Comparison of ENCODE assay signal across 9 mouse cellular contexts in the genomic region with DNA sequence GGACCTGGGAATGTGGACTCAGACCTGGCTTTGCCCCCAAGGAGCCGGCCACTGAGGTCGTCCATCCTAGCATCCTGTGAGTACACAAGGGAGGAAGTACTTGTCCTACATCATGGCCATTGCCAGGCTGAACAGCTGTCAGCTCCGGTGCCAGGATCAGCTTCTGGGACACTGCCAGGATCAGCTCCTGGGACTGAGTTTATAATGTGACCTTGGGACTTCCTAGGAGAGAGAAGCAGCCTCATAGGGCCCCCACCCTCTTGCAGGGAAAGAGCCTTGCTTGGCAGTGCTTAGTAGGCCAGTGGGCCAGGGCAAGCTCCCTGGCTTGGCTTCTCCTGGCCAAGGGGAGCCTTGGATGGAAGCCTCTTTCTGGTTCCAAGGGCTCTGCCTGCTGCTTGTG.
DNase-seq lines count a peak whose midpoint lies in the region; ATAC-seq and TF ChIP-seq lines count a peak whose summit lies in the region.
"Had no signal": no experiment of that assay in that cellular context is flagged by ENCODE, and none has a peak within 500 bp of the region (broad histone marks: within the 10 kb centered on the region; RNA-seq: fewer than 3 reads in every experiment).

No protein-coding gene starts in this region.

- ATAC-seq in liver, embryonic 11.5 days (replicated peaks; ENCODE audit: low FRiP score): no peak
- ATAC-seq in liver, postnatal 0 days: no peak
- no peak for ATAC-seq in stomach, embryonic 15.5 days (ENCODE audit: insufficient read depth, low FRiP score, low read depth)

- no peak for TF ChIP-seq CTCF in liver, postnatal 0 days (IDR thresholded peaks at IDR 0.05; ENCODE audit: low read depth)

- H3K9ac ChIP-seq in liver, embryonic 11.5 days (ENCODE audit: low read depth, low read length): no peak overlapping the region
- H3K9ac ChIP-seq in liver, postnatal 0 days (replicated peaks): no peak overlapping the region
- H3K9ac ChIP-seq in stomach, embryonic 15.5 days: no peak overlapping the region

- H3K4me1 ChIP-seq in liver, embryonic 11.5 days (replicated peaks; ENCODE audit: control insufficient read depth, insufficient read depth, low read length): no peaks in the 10 kb centered on the region; the same call in 1 of the 2 replicates
- no peaks in the 10 kb centered on the region for H3K4me1 ChIP-seq in liver, postnatal 0 days (ENCODE audit: insufficient read depth)
- H3K4me1 ChIP-seq in stomach, embryonic 15.5 days: peaks cover 36% of the 10 kb centered on the region

- H3K36me3 ChIP-seq in liver, embryonic 11.5 days (ENCODE audit: control insufficient read depth, insufficient read depth, low read length): peaks cover 3% of the 10 kb centered on the region; the same call in 1 of the 2 replicates
- H3K36me3 ChIP-seq in liver, postnatal 0 days (replicated peaks; ENCODE audit: insufficient read depth, low read length): no peaks in the 10 kb centered on the region
- peaks cover 9% of the 10 kb centered on the region; the same call in 1 of the 2 replicates for H3K36me3 ChIP-seq in stomach, embryonic 15.5 days

- WGBS in liver, embryonic 11.5 days: 71% methylated on average over 3 of the region's 3 CpGs
- WGBS in liver, postnatal 0 days (ENCODE audit: insufficient replicate concordance): 58% methylated on average over 3 of the region's 3 CpGs
- WGBS in stomach, embryonic 15.5 days: 57% methylated on average over 3 of the region's 3 CpGs

- H3K27ac ChIP-seq in liver, embryonic 11.5 days (ENCODE audit: low read depth, low read length): peak overlapping the region; percentile 38; the same call in 1 of the 2 replicates
- no peak overlapping the region for H3K27ac ChIP-seq in liver, postnatal 0 days (ENCODE audit: low read depth)
- H3K27ac ChIP-seq in stomach, embryonic 15.5 days: peak overlapping the region; percentile 77; the same call in 1 of the 2 replicates

- DNase-seq in liver, embryonic 11.5 days (ENCODE audit: low spot score): no peak
- DNase-seq in liver, postnatal 0 days: no peak
- DNase-seq in cerebellum, adult 9-11 months: peak; percentile 44
- peak; percentile 79 for DNase-seq in heart, postnatal 4 days
- no peak for DNase-seq in right cerebral cortex, postnatal 36 days (ENCODE audit: low spot score in 2 of 2)
- DNase-seq in right cerebral cortex, adult 18-20 months: no peak
- no peak for DNase-seq in spleen, postnatal 14 days (ENCODE audit: low spot score in 2 of 2)

- H3K27me3 ChIP-seq in liver, embryonic 11.5 days (replicated peaks; ENCODE audit: control insufficient read depth, insufficient read depth, low read length): no peaks in the 10 kb centered on the region
- no peaks in the 10 kb centered on the region for H3K27me3 ChIP-seq in liver, postnatal 0 days (ENCODE audit: insufficient read depth, low read length)
- H3K27me3 ChIP-seq in stomach, embryonic 15.5 days (replicated peaks): no peaks in the 10 kb centered on the region

- TF ChIP-seq EP300 in liver, postnatal 0 days (IDR thresholded peaks at IDR 0.05; ENCODE audit: low read depth): no peak

- H3K4me3 ChIP-seq in liver, embryonic 11.5 days (ENCODE audit: low read depth, low read length): no peak overlapping the region
- H3K4me3 ChIP-seq in liver, postnatal 0 days (ENCODE audit: low read depth, low read length): no peak overlapping the region
- H3K4me3 ChIP-seq in stomach, embryonic 15.5 days (replicated peaks): no peak overlapping the region
- H3K4me3 ChIP-seq: erythroblast, embryonic 14.5 days had no signal

- no peaks in the 10 kb centered on the region for H3K9me3 ChIP-seq in liver, embryonic 11.5 days (ENCODE audit: control insufficient read depth, low read length)
- no peaks in the 10 kb centered on the region for H3K9me3 ChIP-seq in liver, postnatal 0 days (ENCODE audit: low read length)
- no peaks in the 10 kb centered on the region for H3K9me3 ChIP-seq in stomach, embryonic 15.5 days

- no peak overlapping the region for H3K4me2 ChIP-seq in liver, embryonic 11.5 days
- H3K4me2 ChIP-seq in liver, postnatal 0 days (ENCODE audit: low read depth, low read length): no peak overlapping the region
- H3K4me2 ChIP-seq in stomach, embryonic 15.5 days: no peak overlapping the region

Comparison
In these comparisons a context has a peak if more than half of its experiments do, and no peak if none do; other contexts are left out.
1. DNase-seq: peak in cerebellum, adult 9-11 months (single experiment) and heart, postnatal 4 days (single experiment); none in liver, embryonic 11.5 days (single experiment), liver, postnatal 0 days (single experiment), right cerebral cortex, postnatal 36 days (0 of 2), right cerebral cortex, adult 18-20 months (single experiment) and spleen, postnatal 14 days (0 of 2).